Mouse (Mus musculus): Measurements from ENCODE around the gene Tcf3. TPM values are rescaled to one million over a fixed set of nuclear protein-coding genes. Genes with fewer than 3 reads are reported as not detected.

Gene Tcf3
- total and polyA plus RNA-seq, 3 experiments: 125 to 258 TPM; not detected in 1

- no peak overlapping the region for H3K27ac ChIP-seq (ENCODE audit: control insufficient read depth, low read depth, low read length)
- DNase-seq (ENCODE audit: low read depth, low spot score): peak; percentile 85
- no peaks in the 10 kb centered on the region for H3K27me3 ChIP-seq (ENCODE audit: control insufficient read depth in 1 of 2, insufficient read depth in 2 of 2, low read length in 2 of 2)
These were observed 42.0 kb upstream of the Tcf3 start for GRCm38 (mm10) chr10:80475290-80475959.

GRCm38 (mm10) chr10:80465066-80465465 lies 31.6 kb upstream of the Tcf3 start:
- Histone ChIP-seq H3K27ac (ENCODE audit: control insufficient read depth, low read depth, low read length) (no peak overlapping the region), H3K36me3 (ENCODE audit: control insufficient read depth in 1 of 2, insufficient read depth in 2 of 2, low read length in 2 of 2) (no peaks in the 10 kb centered on the region), H3K4me1 (ENCODE audit: control insufficient read depth in 1 of 2, insufficient read depth in 2 of 2, low read length in 2 of 2) (no peaks in the 10 kb centered on the region), H3K4me3 (ENCODE audit: control insufficient read depth in 1 of 2, insufficient read depth in 1 of 2, low read depth in 2 of 2, low read length in 2 of 2) (no peak overlapping the region), H3K9ac (ENCODE audit: control insufficient read depth, low read depth, low read length, poor library complexity, severe bottlenecking) (no peak overlapping the region), H3K27me3 (ENCODE audit: control insufficient read depth in 1 of 2, insufficient read depth in 2 of 2, low read length in 2 of 2) (peaks cover 11 to 18% of the 10 kb centered on the region in 2 experiments), H3K9me3 (replicated peaks; ENCODE audit: insufficient read depth, low read length) (no peaks in the 10 kb centered on the region), H3K79me2 (ENCODE audit: control insufficient read depth, insufficient read depth, low read length, poor library complexity) (no peaks in the 10 kb centered on the region)
- DNase-seq (ENCODE audit: low read depth, low spot score): no peak
- TF ChIP-seq TAL1 (IDR thresholded peaks at IDR 0.05; ENCODE audit: low read length): no peak
- TF ChIP-seq NRF1 (IDR thresholded peaks at IDR 0.05; ENCODE audit: insufficient read depth, low read depth, low read length, poor library complexity, severe bottlenecking): no peak
- TF ChIP-seq EP300 (IDR thresholded peaks at IDR 0.05; ENCODE audit: low read depth in 1 of 2, low read length in 2 of 2): no peak
- no peak for TF ChIP-seq SIN3A (IDR thresholded peaks at IDR 0.05; ENCODE audit: low read length)
- TF ChIP-seq USF1 (IDR thresholded peaks at IDR 0.05; ENCODE audit: low read depth, low read length): no peak
- TF ChIP-seq TBP (IDR thresholded peaks at IDR 0.05; ENCODE audit: low read depth, low read length): no peak

More at GRCm38 (mm10) chr10:80475290-80475959, 42.0 kb upstream of the Tcf3 start:
- Histone ChIP-seq H3K9ac (ENCODE audit: control insufficient read depth, low read depth, low read length, poor library complexity, severe bottlenecking) (peak overlapping the region; percentile 71), H3K79me2 (ENCODE audit: control insufficient read depth, insufficient read depth, low read length, poor library complexity) (no peaks in the 10 kb centered on the region), H3K36me3 (ENCODE audit: control insufficient read depth in 1 of 2, insufficient read depth in 2 of 2, low read length in 2 of 2) (peaks cover 0 to 4% of the 10 kb centered on the region in 2 experiments; a peak in 2 of 4 replicates), H3K4me3 (ENCODE audit: control insufficient read depth in 1 of 2, insufficient read depth in 1 of 2, low read depth in 2 of 2, low read length in 2 of 2) (peak overlapping the region; percentile 74 to 87), H3K9me3 (replicated peaks; ENCODE audit: insufficient read depth, low read length) (no peaks in the 10 kb centered on the region), H3K4me1 (ENCODE audit: control insufficient read depth in 1 of 2, insufficient read depth in 2 of 2, low read length in 2 of 2) (peaks cover 0 to 8% of the 10 kb centered on the region in 2 experiments; a peak in 2 of 4 replicates)
- TF ChIP-seq ZNF384 (IDR thresholded peaks at IDR 0.05; ENCODE audit: low read depth, low read length) (no peak), POLR2A (IDR thresholded peaks at IDR 0.05; ENCODE audit: control insufficient read depth in 1 of 2, insufficient read depth in 1 of 2, low read depth in 1 of 2, low read length in 2 of 2, poor library complexity in 1 of 2) (peak; percentile 56 to 58; a peak in 2 of 4 replicates), CHD2 (IDR thresholded peaks at IDR 0.05; ENCODE audit: low read length) (no peak), NELFE (IDR thresholded peaks at IDR 0.05; ENCODE audit: low read depth, low read length) (peak; percentile 32; the same call in 1 of the 2 replicates), TAL1 (IDR thresholded peaks at IDR 0.05; ENCODE audit: low read length) (peak; percentile 64), SMC3 (IDR thresholded peaks at IDR 0.05; ENCODE audit: low read depth, low read length) (no peak), ELF1 (IDR thresholded peaks at IDR 0.05; ENCODE audit: low read depth, low read length) (peak; percentile 68), TCF12 (IDR thresholded peaks at IDR 0.05; ENCODE audit: low read depth, low read length) (no peak), POLR2AphosphoS2 (IDR thresholded peaks at IDR 0.05; ENCODE audit: low read length) (no peak), MEF2A (IDR thresholded peaks at IDR 0.05; ENCODE audit: extremely low read depth, insufficient replicate concordance, low read depth, low read length, poor library complexity, severe bottlenecking) (no peak), ETS1 (IDR thresholded peaks at IDR 0.05; ENCODE audit: low read depth, low read length) (no peak), GATA1 (IDR thresholded peaks at IDR 0.05; ENCODE audit: low read depth, low read length) (no peak), MAZ (IDR thresholded peaks at IDR 0.05; ENCODE audit: low read depth, low read length) (no peak), BHLHE40 (IDR thresholded peaks at IDR 0.05; ENCODE audit: borderline replicate concordance, low read depth, low read length) (no peak), POLR2AphosphoS5 (IDR thresholded peaks at IDR 0.05; ENCODE audit: borderline replicate concordance, low read depth, low read length) (no peak), ZKSCAN1 (IDR thresholded peaks at IDR 0.05; ENCODE audit: low read depth, low read length) (no peak), MYC (IDR thresholded peaks at IDR 0.05; ENCODE audit: low read depth, low read length) (no peak), GABPA (IDR thresholded peaks at IDR 0.05; ENCODE audit: low read depth, low read length) (no peak), RAD21 (IDR thresholded peaks at IDR 0.05; ENCODE audit: low read depth, low read length) (no peak), KAT2A (conservative IDR thresholded peaks at IDR 0.05; ENCODE audit: low read depth, low read length) (no peak), MYB (IDR thresholded peaks at IDR 0.05; ENCODE audit: low read depth, low read length) (no peak), CHD1 (IDR thresholded peaks at IDR 0.05; ENCODE audit: low read depth, low read length) (no peak), HCFC1 (IDR thresholded peaks at IDR 0.05; ENCODE audit: low read depth, low read length) (peak; percentile 38; the same call in 1 of the 2 replicates), ZMIZ1 (IDR thresholded peaks at IDR 0.05; ENCODE audit: low read depth, low read length) (0 out of 2 replicates have a peak, but pooled peaks have one; percentile 28), NRF1 (IDR thresholded peaks at IDR 0.05; ENCODE audit: insufficient read depth, low read depth, low read length, poor library complexity, severe bottlenecking) (peak; percentile 91), USF1 (IDR thresholded peaks at IDR 0.05; ENCODE audit: low read depth, low read length) (no peak), USF2 (IDR thresholded peaks at IDR 0.05; ENCODE audit: borderline replicate concordance in 1 of 2, insufficient read depth in 1 of 2, low read depth in 1 of 2, low read length in 2 of 2) (no peak), MAX (IDR thresholded peaks at IDR 0.05; ENCODE audit: low read length) (no peak), E2F4 (IDR thresholded peaks at IDR 0.05; ENCODE audit: borderline replicate concordance, low read depth, low read length) (no peak; the same call in 1 of the 2 replicates), TBP (IDR thresholded peaks at IDR 0.05; ENCODE audit: low read depth, low read length) (no peak)
